Mouse (Mus musculus): Measurements from ENCODE around the gene Slc25a27.

- TF ChIP-seq MAFK (IDR thresholded peaks at IDR 0.05; ENCODE audit: insufficient replicate concordance, low read length) (no peak), POLR2A (IDR thresholded peaks at IDR 0.05; ENCODE audit: low read depth, low read length) (no peak), TCF12 (IDR thresholded peaks at IDR 0.05; ENCODE audit: low read depth, low read length) (no peak), MAX (IDR thresholded peaks at IDR 0.05; ENCODE audit: low read length) (no peak), RCOR1 (conservative IDR thresholded peaks at IDR 0.05; ENCODE audit: low read depth, low read length) (no peak), MEF2A (IDR thresholded peaks at IDR 0.05; ENCODE audit: borderline replicate concordance, low read depth, low read length) (no peak), CTCF (conservative IDR thresholded peaks at IDR 0.05 in 1 of 2, IDR thresholded peaks at IDR 0.05 in 1 of 2; ENCODE audit: low read depth in 2 of 2, low read length in 2 of 2) (no peak), TBP (conservative IDR thresholded peaks at IDR 0.05; ENCODE audit: low read depth, low read length) (no peak), ZNF384 (IDR thresholded peaks at IDR 0.05; ENCODE audit: low read depth, low read length) (no peak), HCFC1 (IDR thresholded peaks at IDR 0.05; ENCODE audit: low read depth, low read length) (no peak), BHLHE40 (IDR thresholded peaks at IDR 0.05; ENCODE audit: low read depth, low read length) (no peak), JUN (IDR thresholded peaks at IDR 0.05; ENCODE audit: insufficient read depth, low read depth, low read length) (no peak)
Measured at GRCm38 (mm10) chr17:43597742-43598141, 69.3 kb downstream of the Slc25a27 start.
